Mouse (Mus musculus) left cerebral cortex, postnatal 4 days (tissue): ENCODE data around the gene Pfas. TPM values are rescaled to one million over a fixed set of nuclear protein-coding genes. Genes with fewer than 3 reads are reported as not detected.
A peak's percentile ranks its signal among the peaks of the same experiment; 100 is the strongest.
"Not testable (repeated sequence)": the region's sequence is repeated elsewhere in the genome, so short reads cannot be mapped to it uniquely, and the experiment has no call there.

Experiments used
- DNase-seq: peaks from one replicate; pipeline ENCODE4 v3.0.0-alpha.2; 2022
- intact Hi-C: fragments of 180-260 bp; cut with DNase I; formaldehyde crosslinking; loops from one replicate; pipeline ENCODE4 v1.15.1; 2025
- total RNA-seq, 2 experiments: library from RNA; stranded (reverse); gene quantifications; 2 replicates each; pipeline ENCODE4 v1.2.3; 2021

The Pfas gene
- total RNA-seq, 2 experiments from 2014 or later = 35.3 to 36.6 TPM

DNA sequence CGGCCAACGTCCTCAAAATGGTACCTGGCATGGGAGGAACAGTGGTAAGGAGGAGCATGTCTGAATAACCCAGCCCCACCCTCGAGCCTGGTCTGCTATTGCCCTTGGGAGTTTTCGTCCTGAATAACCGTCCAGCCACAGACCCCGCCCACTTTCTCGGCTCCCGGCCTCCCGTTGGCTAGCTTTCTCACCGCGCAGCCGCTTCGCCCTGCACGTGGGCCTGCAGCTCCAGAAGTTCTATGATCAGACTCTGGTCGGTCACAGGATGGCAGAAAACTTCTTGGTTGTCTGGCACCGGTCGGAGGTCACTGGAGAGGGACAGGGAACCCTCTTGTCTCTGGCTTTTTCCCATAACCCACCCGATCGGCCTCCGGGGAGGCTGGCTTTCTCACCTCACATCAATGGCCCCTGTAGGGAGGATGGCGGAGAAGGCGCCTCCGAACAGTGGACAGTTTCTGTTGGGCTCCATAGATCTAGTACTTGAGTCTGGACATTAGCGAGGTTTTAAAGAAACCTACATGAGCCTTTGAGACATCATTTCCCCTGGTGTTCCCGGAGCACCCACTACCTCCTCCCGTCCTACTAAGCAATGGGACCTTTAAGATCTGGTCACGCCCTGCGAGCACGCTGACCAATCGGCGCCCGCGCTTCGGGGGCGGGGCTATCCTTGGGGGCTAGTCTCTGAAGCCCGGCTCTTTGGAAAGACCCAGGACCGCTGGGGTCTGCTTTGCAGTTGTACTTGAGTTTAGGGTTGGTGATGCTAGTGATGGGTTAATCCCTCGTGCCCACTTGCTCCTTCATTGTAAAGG is 34.8 kb downstream of the Pfas start:
- intact Hi-C loops = not testable (repeated sequence)

DNA sequence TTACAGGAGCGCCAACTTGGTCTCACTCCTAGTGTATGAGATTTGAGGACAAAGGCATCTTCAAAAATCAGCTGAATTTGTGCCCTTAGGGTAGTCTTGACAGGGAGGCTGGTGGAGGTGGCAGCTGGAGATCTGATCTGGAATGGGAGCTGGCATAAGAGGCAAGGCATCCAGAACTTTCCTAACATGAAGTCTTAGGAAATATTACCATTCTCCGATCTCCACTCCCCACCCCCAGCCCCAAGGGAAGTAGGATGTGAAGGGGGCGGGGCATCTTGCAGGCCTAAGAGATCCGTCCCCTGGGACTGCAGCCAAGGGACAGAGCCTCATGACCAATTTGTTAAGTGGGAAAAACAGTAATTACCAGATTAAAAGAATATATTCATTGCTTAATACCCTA is 38.0 kb downstream of the Pfas start:
- intact Hi-C loops = no loop called here
- no peak for DNase-seq

More for the DNA sequence above, 34.8 kb downstream of the Pfas start:
- peak; percentile 88 for DNase-seq

DNA sequence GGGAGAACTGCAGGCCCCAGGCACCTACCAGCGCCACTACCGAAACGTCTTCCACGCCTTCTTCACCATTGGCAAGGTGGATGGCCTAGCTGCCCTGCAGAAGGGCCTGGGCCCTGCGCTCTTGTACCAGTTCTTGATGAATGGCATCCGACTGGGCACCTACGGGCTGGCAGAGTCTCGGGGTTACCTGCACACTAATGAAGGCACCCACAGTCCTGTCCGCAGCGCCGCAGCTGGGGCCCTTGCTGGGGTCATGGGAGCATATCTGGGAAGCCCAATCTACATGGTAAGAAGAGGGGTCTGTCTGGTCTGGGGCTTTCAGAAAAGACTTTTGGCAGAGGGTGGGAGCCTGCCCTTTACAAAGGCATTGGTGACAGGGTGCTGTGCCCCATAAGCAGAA is 39.5 kb downstream of the Pfas start:
- intact Hi-C loops = no loop called here
- no peak for DNase-seq

DNA sequence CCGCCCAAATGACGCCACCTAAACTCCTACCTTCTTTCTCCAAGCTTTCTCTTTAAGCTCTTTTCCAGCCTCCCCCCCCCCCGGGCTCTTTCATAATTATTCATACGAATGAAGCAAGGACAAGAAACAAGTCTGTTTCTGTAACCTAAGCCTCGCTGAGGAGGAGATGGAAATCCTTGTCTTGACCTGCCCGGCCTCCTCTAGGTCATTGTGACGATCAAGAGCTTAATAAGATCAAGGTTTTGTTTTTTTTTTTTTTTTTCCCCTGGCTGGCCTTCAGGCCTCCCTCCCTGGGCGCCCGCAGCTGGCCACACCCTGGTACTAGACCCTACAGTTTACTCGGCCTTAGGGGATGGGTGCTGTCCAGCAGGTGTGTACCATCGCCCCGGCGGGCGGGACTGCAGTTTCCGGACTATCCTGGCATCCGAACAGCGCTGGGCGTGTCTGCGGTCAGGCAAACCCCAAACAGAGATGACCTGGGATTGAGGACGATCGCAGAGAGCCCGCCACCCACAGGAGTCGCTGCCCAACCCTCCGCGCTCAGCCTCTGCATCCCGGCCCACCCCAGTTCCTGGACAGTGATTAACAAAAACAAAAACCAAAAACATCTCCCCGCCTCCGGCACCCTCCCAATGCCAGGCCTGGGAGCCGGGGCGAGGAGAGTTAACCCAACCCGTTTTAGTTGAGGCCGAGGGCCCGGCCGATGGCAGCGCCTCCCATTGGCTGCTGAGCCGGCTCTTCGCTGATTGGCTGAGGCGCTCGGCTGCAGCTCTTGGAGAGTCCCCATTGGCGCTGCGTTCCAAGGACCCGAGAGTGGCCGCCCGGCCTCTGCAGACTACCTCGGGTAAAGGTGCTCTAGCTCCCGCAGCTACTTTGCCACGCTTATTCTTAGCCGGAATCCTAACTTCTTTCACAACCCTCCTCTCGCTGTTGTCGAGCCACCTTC is 40.6 kb downstream of the Pfas start, which contains the start of gene Slc25a35:
TSS of gene Slc25a35 (plus strand) at position 795 of the 946 bp plus-strand sequence.
- intact Hi-C loops = no loop called here
- DNase-seq = peak; percentile 90

DNA sequence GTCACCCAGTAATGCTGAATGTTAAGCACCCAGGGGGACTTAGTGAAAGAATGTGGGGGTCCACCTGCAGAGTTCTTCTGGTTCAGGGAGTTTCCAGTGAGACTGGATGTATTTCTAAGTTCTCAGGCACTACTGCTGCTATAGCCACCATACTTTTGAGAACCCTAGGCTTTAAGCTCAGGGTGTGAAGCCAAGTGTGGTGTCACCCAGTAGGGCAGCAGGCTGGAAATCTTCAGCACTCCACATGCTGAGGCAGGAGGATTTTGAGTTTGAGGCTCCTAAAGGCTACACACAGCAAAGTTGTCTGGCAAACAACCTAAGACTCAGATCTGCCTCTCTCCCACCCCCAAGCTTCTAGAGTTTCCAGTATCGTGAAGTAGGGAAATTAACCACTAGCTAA is 41.7 kb downstream of the Pfas start:
- intact Hi-C loops = no loop called here
- no peak for DNase-seq

DNA sequence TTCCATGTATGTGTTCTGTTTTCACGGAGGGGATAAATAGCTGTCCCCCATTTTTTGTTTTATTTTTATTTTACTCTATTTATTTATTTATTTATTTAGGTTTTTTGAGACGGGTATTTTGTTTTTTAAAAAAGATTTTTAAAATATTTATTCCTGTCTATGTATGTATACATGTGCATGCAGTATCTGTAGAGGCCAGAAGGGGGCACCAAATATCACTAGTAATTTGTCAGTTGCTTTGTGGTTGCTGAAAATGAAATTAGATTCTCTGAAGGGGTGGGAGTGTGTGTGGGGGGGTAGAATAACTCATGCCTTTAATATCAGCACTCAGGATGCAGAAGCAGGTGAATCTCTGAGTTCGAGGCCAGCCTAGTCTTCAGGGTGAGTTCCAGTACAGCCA is 42.4 kb downstream of the Pfas start:
- intact Hi-C loops = no loop called here
- peak; percentile 64 for DNase-seq

DNA sequence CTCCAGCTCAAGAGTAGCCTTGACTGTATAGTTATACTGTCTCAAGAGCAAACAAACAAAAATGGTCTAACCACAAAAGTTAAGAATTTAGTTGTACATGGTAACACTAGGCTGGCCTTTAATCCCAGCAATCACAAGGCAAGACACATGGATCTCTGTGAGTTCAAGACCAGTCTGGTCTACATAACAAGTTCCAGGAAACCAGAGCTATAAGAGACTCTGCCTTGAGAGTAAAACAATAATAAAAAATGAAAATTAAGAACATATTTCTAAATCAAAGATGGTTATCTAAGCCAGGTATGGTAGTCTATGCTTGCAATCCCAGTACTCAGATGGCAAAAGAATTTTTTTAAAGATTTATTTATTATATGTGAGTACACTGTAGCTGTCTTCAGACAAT is 43.2 kb downstream of the Pfas start:
- intact Hi-C loops = no loop called here
- no peak for DNase-seq

DNA sequence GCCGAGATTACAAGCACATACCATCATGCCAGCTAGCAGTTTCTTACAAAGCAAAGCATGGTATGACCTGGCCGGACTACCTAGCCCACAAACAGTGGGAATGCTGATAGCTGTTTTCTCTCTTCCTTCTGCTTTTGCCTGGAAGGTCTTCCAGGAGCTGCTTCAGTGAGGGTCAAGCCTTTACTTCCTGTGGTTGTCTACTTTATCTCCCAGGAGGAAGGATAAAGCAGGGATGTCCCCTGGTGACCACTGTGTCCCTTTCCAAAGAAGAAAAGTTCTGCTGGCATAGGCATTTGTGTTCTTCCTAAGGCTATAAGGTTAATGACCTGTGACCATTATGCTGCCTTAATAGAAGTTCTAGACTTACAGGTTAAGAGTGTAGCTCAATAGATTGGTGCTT is 44.9 kb downstream of the Pfas start:
- DNase-seq = no peak
- intact Hi-C loops = no loop called here

DNA sequence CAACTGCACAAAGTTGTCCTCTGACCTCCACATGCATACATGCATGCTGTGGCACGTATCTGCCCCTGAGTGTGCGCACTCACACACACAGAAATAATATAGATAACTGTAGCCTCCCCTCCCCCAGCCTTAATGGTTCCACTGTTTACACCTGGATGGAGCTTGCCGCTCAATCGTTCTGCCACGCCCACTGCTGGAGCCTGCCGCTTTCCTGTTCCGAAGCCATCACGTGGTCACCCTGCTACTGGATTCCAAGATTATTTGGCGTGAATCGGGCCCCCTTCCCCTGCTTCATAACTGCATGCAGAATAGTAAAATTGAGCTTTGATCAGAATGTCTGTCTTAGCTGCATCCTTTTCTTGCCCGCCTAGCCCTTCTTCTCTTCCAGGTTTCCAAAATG is 46.1 kb downstream of the Pfas start:
- DNase-seq, intact Hi-C loops: not testable (repeated sequence)

DNA sequence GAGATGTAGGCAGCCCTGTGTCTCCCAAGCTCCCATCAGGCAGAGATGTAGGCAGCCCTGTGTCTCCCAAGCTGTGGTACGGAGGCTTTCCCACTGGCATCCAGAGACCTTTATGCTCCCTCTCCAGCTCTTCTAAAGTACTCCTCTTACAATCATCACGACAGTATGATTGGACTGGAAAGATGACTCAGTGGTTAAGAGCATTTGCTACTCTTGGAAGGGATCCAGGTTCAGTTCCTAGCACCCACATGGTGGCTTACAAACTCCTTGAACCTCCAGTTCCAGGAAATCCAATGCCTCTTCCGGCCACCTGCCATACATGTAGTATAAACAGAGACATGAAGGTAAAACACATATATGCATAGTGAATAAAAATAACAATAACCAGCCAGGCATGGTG is 46.7 kb downstream of the Pfas start:
- intact Hi-C loops = no loop called here
- no peak for DNase-seq

DNA sequence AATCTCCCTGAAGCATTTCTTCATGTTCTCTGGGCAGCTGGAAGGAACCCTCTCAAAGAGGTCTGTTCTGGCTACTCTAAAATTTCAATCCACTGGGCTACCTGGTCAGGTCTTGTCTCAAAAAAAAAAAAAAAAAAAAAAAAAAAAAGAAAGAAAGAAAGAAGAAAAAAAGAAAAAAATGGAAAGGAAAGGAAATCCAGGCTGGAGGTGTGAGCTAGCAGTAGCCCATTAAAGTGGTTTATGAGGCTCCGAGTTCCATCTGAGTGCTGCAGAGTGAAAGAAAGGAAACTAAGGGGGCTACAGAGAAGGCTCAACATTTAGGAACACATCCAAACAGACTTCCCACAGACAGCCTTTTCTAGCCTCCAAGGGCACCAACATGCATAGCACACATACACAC is 50.3 kb downstream of the Pfas start:
- intact Hi-C loops = no loop called here
- DNase-seq = no peak

DNA sequence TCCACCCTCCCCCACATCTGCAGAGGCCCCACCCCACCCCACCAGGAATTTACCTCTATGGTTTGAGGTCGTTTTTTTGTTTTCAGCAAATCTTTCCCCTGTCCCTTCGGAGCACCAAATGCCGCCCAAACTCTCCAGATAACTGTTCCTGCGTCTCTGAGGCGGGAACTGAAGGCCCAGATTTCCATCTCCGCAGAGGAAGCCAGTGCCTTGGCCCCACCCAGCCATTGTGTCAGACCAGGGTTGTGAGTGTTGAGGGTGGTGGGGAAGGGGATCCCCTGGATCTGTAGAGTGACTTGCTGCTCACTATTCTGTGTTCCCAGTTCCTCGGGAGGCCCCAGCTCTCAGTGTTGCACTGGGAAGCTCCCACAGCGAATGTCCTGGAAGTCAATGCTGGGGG is 51.0 kb downstream of the Pfas start, which contains the start of gene Arhgef15:
TSS of gene Arhgef15 (minus strand) at position 173 of the 400 bp plus-strand sequence.
- intact Hi-C loops = no loop called here
- no peak for DNase-seq

DNA sequence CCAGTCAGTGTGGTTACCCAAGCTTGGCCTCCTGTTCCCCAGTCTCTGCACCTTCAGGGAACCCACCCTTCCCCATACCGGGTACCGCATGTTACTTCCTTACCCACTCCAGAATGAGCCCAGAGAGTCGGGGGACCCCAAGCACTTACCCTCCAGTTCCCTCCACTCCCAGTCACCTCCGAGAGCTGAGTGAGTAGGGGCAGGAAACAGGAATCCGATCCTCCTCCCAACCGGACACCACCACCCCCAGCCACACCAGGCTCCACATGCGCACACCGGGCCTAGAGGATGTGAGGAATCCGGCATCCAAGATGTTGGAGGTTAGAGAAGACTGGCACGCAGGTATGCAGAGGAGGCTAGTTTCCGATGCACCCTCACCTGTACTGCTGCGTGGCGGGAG is 51.6 kb downstream of the Pfas start:
- DNase-seq = no peak
- intact Hi-C loops = no loop called here

DNA sequence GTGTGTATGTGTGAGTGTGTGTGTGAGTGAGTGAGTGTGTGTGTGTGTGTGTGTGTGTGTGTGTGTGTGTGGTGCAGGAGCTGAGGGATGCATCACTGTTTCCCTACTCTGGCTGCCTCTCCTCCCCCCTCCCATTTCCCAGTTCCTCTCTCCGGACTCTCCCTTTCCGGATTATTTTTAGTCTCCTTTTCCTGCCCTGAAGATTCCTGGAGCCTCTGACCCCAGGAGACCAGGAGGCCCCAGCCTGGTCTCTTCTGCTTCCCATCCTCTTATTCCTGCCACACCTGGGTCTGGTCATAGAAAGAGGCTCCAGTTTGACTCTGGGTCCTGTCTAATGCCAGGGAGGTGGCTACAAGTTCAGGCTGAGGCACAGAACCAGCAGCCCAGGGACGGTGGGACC is 52.2 kb downstream of the Pfas start:
- DNase-seq = no peak
- intact Hi-C loops = no loop called here

DNA sequence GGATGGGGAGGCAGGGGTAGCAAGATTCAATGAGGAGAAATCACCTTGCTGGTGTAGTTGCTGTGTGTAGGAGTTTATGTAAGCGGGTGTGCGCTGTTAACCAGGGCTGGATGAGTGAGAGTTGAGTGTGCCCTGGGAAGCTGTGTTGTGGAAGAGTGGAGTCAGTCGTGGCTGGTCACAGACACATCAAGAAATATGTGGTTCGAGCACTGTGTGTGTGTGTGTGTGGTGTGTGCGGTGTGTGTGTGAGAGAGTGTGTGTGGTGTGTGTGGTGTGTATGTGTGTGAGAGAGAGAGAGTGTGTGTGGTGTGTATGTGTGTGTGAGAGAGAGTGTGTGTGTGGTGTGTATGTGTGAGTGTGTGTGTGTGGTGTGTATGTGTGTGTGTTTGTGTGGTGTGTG is 52.8 kb downstream of the Pfas start:
- intact Hi-C loops = no loop called here
- DNase-seq = no peak

DNA sequence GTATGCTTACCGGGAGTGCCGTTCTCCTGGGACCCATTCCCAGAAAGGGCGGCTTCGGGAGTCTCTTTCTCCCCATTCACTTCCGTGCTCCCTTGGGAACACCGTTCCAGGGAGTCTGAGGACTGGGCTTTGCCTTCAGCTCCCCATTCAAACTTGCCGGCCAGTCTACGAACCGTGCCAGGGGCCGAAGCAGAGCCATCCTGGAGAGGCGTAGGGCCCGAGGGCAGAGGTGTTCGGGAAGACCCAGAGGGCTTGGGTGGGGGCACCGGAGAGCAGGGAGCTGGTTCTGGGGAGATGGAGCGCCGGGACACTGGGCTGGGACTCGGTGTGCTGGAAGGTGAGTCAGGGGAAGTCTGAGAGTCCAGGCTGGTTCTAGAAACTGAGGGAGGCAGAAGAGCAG is 53.9 kb downstream of the Pfas start:
- intact Hi-C loops = no loop called here
- no peak for DNase-seq

DNA sequence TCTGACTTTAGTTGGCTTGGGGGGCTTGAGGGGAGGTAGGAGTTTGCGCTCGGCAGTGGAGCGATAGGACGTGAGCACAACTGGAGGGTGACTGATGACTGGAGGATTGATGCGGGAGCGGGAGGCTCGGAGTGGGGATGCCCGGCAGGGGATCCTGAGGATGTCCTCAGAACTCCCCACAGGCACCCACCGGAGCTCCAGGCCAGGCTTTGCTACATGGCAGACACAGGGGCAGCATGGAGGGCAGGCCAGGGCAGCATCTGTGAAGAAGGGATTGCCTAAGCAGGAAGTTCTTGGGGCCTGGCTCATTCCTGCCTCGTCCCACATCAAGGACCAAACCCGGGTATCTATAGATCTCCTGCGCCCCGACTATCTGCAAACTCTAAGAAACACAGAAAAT is 54.4 kb downstream of the Pfas start:
- intact Hi-C loops = no loop called here
- no peak for DNase-seq

DNA sequence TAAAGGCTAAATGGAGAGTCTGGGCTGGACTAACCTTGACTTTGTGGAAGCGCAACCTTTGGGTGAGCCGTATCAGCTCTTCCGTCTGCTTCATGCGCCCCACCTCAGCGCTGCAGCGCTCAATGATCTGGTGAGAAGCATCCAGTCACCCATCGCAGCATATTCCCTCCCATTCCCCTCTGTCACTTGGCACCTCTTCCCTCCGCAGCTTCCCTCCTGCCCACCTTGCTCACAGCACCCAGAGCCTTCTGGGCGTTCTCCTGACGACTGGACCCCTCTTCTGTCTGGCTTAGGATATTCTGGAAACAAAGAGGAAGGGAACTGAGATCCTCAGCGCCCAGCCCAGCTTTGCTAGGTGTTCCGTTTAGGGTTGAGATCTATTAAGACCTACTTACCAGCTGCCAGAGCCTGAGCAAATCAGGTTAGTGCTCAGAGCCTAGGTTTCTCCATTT is 60.7 kb downstream of the Pfas start:
- intact Hi-C loops = no loop called here

DNA sequence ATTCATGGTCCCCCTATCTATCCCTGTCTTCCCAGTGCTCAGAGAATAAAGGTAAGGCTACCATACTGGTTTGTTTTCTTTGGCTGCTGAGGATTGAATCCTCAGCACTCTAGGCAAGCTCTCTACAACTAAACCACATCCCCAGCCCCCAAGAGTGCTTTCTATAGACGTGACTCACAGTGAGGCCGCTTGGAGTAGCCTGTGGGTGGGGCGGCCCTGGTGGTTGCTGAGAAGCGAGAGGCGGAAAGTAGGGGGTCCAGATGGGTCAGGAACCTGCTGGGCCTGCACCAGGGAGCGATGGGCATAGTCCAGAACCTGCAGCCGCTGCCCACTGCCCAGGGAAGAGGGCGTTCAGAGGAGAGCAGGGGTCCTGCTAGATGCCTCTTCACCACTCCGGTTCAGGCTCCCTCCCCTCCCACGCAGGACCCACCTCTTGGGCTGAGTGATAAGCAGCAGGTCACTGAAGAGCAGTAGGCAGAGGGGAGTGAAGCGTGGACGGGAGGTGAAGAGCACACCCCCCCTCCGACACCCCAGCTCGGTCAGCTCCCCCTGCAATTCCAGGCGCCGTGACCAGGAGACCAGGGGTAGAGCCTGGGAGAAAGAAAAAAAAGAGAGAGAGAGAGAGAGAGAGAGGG is 61.3 kb downstream of the Pfas start:
- peak; percentile 11 for DNase-seq
- intact Hi-C loops = no loop called here

More for the DNA sequence above, 60.7 kb downstream of the Pfas start:
- DNase-seq = peak; percentile 49

DNA sequence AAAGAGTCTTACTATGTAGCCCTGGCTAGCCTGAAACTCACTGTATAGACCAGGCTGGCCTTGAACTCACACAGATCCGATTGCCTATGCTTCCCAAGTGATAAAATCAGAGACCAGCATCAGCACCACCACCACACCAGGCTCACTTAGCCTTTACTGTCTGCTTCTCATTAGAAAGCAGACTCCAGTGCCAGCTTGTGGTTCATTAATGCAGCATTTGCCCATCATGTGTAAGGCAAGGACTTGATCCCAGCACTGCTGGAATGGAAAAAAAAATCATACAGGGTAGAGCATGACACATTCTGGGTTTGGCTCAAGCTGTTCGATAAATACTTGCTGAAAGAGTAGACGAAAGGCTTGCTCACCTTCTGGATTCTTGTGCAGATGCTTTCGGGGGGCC is 62.3 kb downstream of the Pfas start:
- intact Hi-C loops = no loop called here
- no peak for DNase-seq

DNA sequence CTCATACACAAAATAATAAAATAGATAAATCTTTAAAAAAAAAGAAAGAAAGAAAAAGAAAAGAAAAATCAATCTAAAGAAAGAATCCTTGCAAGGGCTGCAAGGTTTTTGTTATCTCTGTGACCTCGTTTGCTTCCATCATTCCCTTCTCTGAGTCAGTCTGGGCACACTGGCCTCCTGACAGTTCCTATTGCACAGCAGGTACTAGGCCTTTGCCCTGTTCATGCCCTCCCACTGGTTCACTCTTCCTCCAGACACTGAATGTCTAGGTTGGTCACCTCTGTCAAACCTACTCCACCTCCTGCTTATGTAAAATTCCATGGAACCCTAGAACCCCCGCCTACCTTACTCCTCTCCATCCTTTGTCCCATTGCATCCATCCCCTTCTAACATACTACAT is 63.0 kb downstream of the Pfas start:
- no peak for DNase-seq
- intact Hi-C loops = no loop called here
